ENCODE assay signal across 8 mouse cellular contexts in the genomic region with DNA sequence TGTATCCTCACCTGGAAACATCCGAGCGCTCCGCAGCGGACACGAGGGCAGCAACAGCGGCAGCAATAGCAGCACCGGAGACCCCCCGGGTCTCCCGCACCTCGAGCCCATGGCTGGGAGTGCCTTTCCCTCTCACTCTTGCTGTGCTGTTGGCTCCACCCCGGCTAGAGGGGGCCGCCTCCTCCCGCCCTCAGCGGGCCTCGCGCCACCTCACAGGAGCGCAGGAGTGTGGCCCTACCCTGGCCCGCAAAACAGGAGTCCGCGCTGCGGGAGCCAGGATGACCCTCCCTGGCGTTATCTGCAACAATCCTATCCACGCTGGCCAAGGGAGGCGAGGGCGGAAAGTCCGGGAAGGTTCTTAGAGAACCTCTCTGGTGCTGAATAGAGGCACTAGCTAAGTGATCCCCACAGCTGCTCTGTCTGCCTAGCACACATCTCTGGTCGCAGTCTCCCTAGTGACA. TPM values are rescaled to one million over a fixed set of nuclear protein-coding genes. Genes with fewer than 3 reads are reported as not detected.
A peak's percentile ranks its signal among the peaks of the same experiment; 100 is the strongest.
DNase-seq lines count a peak whose midpoint lies in the region; ATAC-seq and TF ChIP-seq lines count a peak whose summit lies in the region.

A gene (minus strand): TSS at position 411 of the 461 bp plus-strand sequence.

- peak within 1 kb of the TSS; percentile 34 for H3K4me3 ChIP-seq in kidney, embryonic 16.5 days (ENCODE audit: low read length)
- no peak within 1 kb of the TSS for H3K4me3 ChIP-seq in bone marrow, adult 2 months (replicated peaks; ENCODE audit: control insufficient read depth, low read depth, low read length)
- H3K4me3 ChIP-seq in liver, embryonic 11.5 days (ENCODE audit: low read depth, low read length), result peak within 1 kb of the TSS; percentile 26
- H3K4me3 ChIP-seq in stomach, embryonic 15.5 days (replicated peaks), result peak within 1 kb of the TSS; percentile 29

- peaks cover 23% of the 10 kb centered on the region for H3K27me3 ChIP-seq in kidney, embryonic 16.5 days (ENCODE audit: insufficient read depth, low read length)
- peaks cover 53% of the 10 kb centered on the region for H3K27me3 ChIP-seq in liver, embryonic 11.5 days (replicated peaks; ENCODE audit: control insufficient read depth, insufficient read depth, low read length)
- peaks cover 23% of the 10 kb centered on the region; the same call in 1 of the 2 replicates for H3K27me3 ChIP-seq in stomach, embryonic 15.5 days (replicated peaks)

- peak; percentile 54; the same call in 1 of the 2 replicates for ATAC-seq in kidney, embryonic 16.5 days (ENCODE audit: low FRiP score, low TSS enrichment)
- no peak for ATAC-seq in liver, embryonic 11.5 days (replicated peaks; ENCODE audit: low FRiP score)
- peak; percentile 55; the same call in 1 of the 2 replicates for ATAC-seq in stomach, embryonic 15.5 days (ENCODE audit: insufficient read depth, low FRiP score, low read depth)

- H3K4me1 ChIP-seq in kidney, embryonic 16.5 days (ENCODE audit: insufficient read depth, low read length), result peaks cover 32% of the 10 kb centered on the region
- H3K4me1 ChIP-seq in bone marrow, adult 2 months (ENCODE audit: control insufficient read depth, insufficient read depth, low read length), result no peaks in the 10 kb centered on the region
- H3K4me1 ChIP-seq in liver, embryonic 11.5 days (replicated peaks; ENCODE audit: control insufficient read depth, insufficient read depth, low read length), result peaks cover 5% of the 10 kb centered on the region; the same call in 1 of the 2 replicates
- peaks cover 15% of the 10 kb centered on the region for H3K4me1 ChIP-seq in stomach, embryonic 15.5 days

- DNase-seq in kidney, adult 11 months, result no peak
- DNase-seq in gonadal fat pad, adult 2 months (ENCODE audit: low read depth), result no peak
- no peak for DNase-seq in liver, embryonic 11.5 days (ENCODE audit: low spot score)
- DNase-seq in cerebellum, postnatal 25 days, result no peak
- DNase-seq in right cerebral cortex, postnatal 36 days (ENCODE audit: low spot score in 2 of 2), result no peak

- no peak for TF ChIP-seq POLR2A in bone marrow, adult 2 months (IDR thresholded peaks at IDR 0.05; ENCODE audit: borderline replicate concordance, control insufficient read depth, low read depth, low read length)

- no peak within 1 kb of the TSS for H3K27ac ChIP-seq in kidney, embryonic 16.5 days (ENCODE audit: low read length)
- no peak within 1 kb of the TSS for H3K27ac ChIP-seq in bone marrow, adult 2 months (ENCODE audit: control insufficient read depth, insufficient read depth, low read depth, low read length, poor library complexity)
- no peak within 1 kb of the TSS for H3K27ac ChIP-seq in liver, embryonic 11.5 days (ENCODE audit: low read depth, low read length)
- no peak within 1 kb of the TSS for H3K27ac ChIP-seq in stomach, embryonic 15.5 days

- 3% methylated on average over 22 of the region's 27 CpGs for WGBS in kidney, embryonic 16.5 days
- WGBS in bone marrow, adult 2 months, result 6% methylated on average over 21 of the region's 27 CpGs
- 6% methylated on average over 24 of the region's 27 CpGs for WGBS in liver, embryonic 11.5 days
- 3% methylated on average over 25 of the region's 27 CpGs for WGBS in stomach, embryonic 15.5 days

- TF ChIP-seq CTCF in bone marrow, adult 2 months (IDR thresholded peaks at IDR 0.05; ENCODE audit: control insufficient read depth, insufficient read depth, low read length), result no peak

- no peaks in the 10 kb centered on the region for H3K36me3 ChIP-seq in kidney, embryonic 16.5 days (ENCODE audit: insufficient read depth, low read length)
- H3K36me3 ChIP-seq in liver, embryonic 11.5 days (ENCODE audit: control insufficient read depth, insufficient read depth, low read length), result no peaks in the 10 kb centered on the region
- H3K36me3 ChIP-seq in stomach, embryonic 15.5 days, result no peaks in the 10 kb centered on the region

- H3K9ac ChIP-seq in kidney, embryonic 16.5 days (replicated peaks; ENCODE audit: low read length), result peak within 1 kb of the TSS; percentile 53; the same call in 1 of the 2 replicates
- no peak within 1 kb of the TSS for H3K9ac ChIP-seq in liver, embryonic 11.5 days (ENCODE audit: low read depth, low read length)
- no peak within 1 kb of the TSS for H3K9ac ChIP-seq in stomach, embryonic 15.5 days

- H3K9me3 ChIP-seq in kidney, embryonic 16.5 days (ENCODE audit: low read length), result no peaks in the 10 kb centered on the region
- H3K9me3 ChIP-seq in liver, embryonic 11.5 days (ENCODE audit: control insufficient read depth, low read length), result no peaks in the 10 kb centered on the region
- H3K9me3 ChIP-seq in stomach, embryonic 15.5 days, result no peaks in the 10 kb centered on the region

- H3K4me2 ChIP-seq in kidney, embryonic 16.5 days (replicated peaks; ENCODE audit: low read depth, low read length), result peak within 1 kb of the TSS; percentile 58
- H3K4me2 ChIP-seq in liver, embryonic 11.5 days, result peak within 1 kb of the TSS; percentile 60
- peak within 1 kb of the TSS; percentile 68 for H3K4me2 ChIP-seq in stomach, embryonic 15.5 days

RNA-seq across cellular contexts. Expression of the gene that starts here (rescaled TPM):
- polyA plus RNA-seq in kidney, embryonic 16.5 days (2015; fragmentation: Nextera tagmentation; extraction: Ambion mirVana), result 4.8 and 6.0 TPM in 2 replicates
- polyA plus RNA-seq in bone marrow, adult 2 months (2011; ENCODE audit: insufficient read depth, insufficient read length, low replicate concordance, missing spikeins), result 34.9 and 47.9 TPM in 2 replicates
- polyA plus RNA-seq in gonadal fat pad, adult 2 months (2012; rRNA removed), result 20.6 and 25.6 TPM in 2 replicates
- polyA plus RNA-seq in liver, embryonic 11.5 days (2014; fragmentation: Nextera tagmentation; extraction: Ambion mirVana), result 0.31 and 0.95 TPM in 2 replicates
- 7.4 and 8.0 TPM in 2 replicates for polyA plus RNA-seq in stomach, embryonic 15.5 days (2015; fragmentation: Nextera tagmentation; extraction: Ambion mirVana)
